Mouse (Mus musculus): ENCODE measurements around the gene Cep89.

- TF ChIP-seq CTCF (conservative IDR thresholded peaks at IDR 0.05; ENCODE audit: low read length) (no peak), NANOG (IDR thresholded peaks at IDR 0.05; ENCODE audit: borderline replicate concordance, low read length) (no peak)
These were observed 34.0 kb upstream of the Cep89 start for GRCm38 (mm10) chr7:35362868-35363267.

Measured in E14TG2a.4 (cell line).